Mouse (Mus musculus): Measurements from ENCODE around the gene Rundc1. TPM values are rescaled to one million over a fixed set of nuclear protein-coding genes. Genes with fewer than 3 reads are reported as not detected.

Gene Rundc1
- total RNA-seq (2023) = 10 to 100 TPM; 22.5 to 22.6 TPM

GRCm38 (mm10) chr11:101424925-101425813 is at the start of gene Rundc1, which contains the start of gene Ptges3l:
Rundc1 (plus strand) TSS chr11:101425085.
Ptges3l (minus strand) TSS chr11:101425333.

GRCm38 (mm10) chr11:101417101-101417855 is 7.6 kb upstream of the Rundc1 start, which contains the start of gene Aarsd1:
Aarsd1 (minus strand) TSS chr11:101417615.

GRCm38 (mm10) chr11:101424105-101424851 is 607 bp upstream of the Rundc1 start, which contains the start of gene Gm27029:
Gm27029 (minus strand) TSS chr11:101424796.

GRCm38 (mm10) chr11:101442127-101442693 is 17.3 kb downstream of the Rundc1 start, which contains the start of gene Rpl27:
Rpl27 (plus strand) TSS chr11:101442298.

GRCm38 (mm10) chr11:101448274-101448746 is 23.4 kb downstream of the Rundc1 start, which contains the start of gene Ifi35:
Ifi35 (plus strand) TSS chr11:101448407.

GRCm38 (mm10) chr11:101464211-101465100 is 39.6 kb downstream of the Rundc1 start, which contains the start of gene Rnd2:
Rnd2 (plus strand) TSS chr11:101464999.

GRCm38 (mm10) chr11:101465869-101466551 is 41.1 kb downstream of the Rundc1 start, which contains the start of gene Vat1:
Vat1 (minus strand) TSS chr11:101466230.

Other genes starting within 250 kb of the Rundc1 start
- not detected for gene Ccr10, start 249.6 kb upstream of the Rundc1 start, total RNA-seq (2023)
- gene Ezh1, start 198.6 kb upstream of the Rundc1 start, total RNA-seq (2023) = 10 to 100 TPM; 89.5 to 93.8 TPM
- not detected for gene Ramp2, start 179.1 kb upstream of the Rundc1 start, total RNA-seq (2023)
- 10 to 100 TPM; 69.8 to 82.7 TPM for gene Vps25, start 171.4 kb upstream of the Rundc1 start, total RNA-seq (2023)
- gene Wnk4, start 164.5 kb upstream of the Rundc1 start, total RNA-seq (2023) = under 1 TPM; 0.20 to 0.77 TPM
- under 1 TPM in 1 of 2 experiments, not detected in 1; 0.29 TPM for gene Cntd1, start 146.1 kb upstream of the Rundc1 start, total RNA-seq (2023)
- gene Coa3, start 146.0 kb upstream of the Rundc1 start, total RNA-seq (2023) = 10 to 100 TPM; 30.6 to 33.6 TPM
- gene Becn1, start 122.8 kb upstream of the Rundc1 start, total RNA-seq (2023) = 100 to 1,000 TPM; 185 to 187 TPM
- 100 to 1,000 TPM; 143 to 148 TPM for gene Psme3, start 108.9 kb upstream of the Rundc1 start, total RNA-seq (2023)
- 10 to 100 TPM; 13.2 to 14.9 TPM for gene Aoc2, start 100.0 kb upstream of the Rundc1 start, total RNA-seq (2023)
- under 1 TPM in 1 of 2 experiments, not detected in 1; 0.50 TPM for gene Aoc3, start 94.5 kb upstream of the Rundc1 start, total RNA-seq (2023)
- not detected for gene G6pc, start 57.5 kb upstream of the Rundc1 start, total RNA-seq (2023)
- 10 to 100 TPM; 30.7 to 36.3 TPM for gene Aarsd1, start 7.5 kb upstream of the Rundc1 start, total RNA-seq (2023)
- gene Gm27029, start 289 bp upstream of the Rundc1 start, total RNA-seq (2023) = 1 to 10 TPM in 1 of 2 experiments, not detected in 1; 2.8 TPM
- gene Ptges3l, start 248 bp downstream of the Rundc1 start, total RNA-seq (2023) = 1 to 10 TPM; 1.9 to 2.6 TPM
- 100 to 1,000 TPM; 111 to 123 TPM for gene Rpl27, start 17.2 kb downstream of the Rundc1 start, total RNA-seq (2023)
- gene Ifi35, start 23.3 kb downstream of the Rundc1 start, total RNA-seq (2023) = 10 to 100 TPM; 72.3 to 76.1 TPM
- gene Rnd2, start 39.9 kb downstream of the Rundc1 start, total RNA-seq (2023) = under 1 TPM in 1 of 2 experiments, not detected in 1; 0.52 TPM
- gene Vat1, start 41.1 kb downstream of the Rundc1 start, total RNA-seq (2023) = 10 to 100 TPM; 18.7 to 19.2 TPM
- gene Brca1, start 126.9 kb downstream of the Rundc1 start, total RNA-seq (2023) = 1 to 10 TPM; 8.8 to 9.8 TPM
- 100 to 1,000 TPM; 128 to 161 TPM for gene Nbr1, start 127.1 kb downstream of the Rundc1 start, total RNA-seq (2023)
- 10 to 100 TPM in 1 of 2 experiments, 1 to 10 TPM in 1; 9.5 to 13.6 TPM for gene Tmem106a, start 157.2 kb downstream of the Rundc1 start, total RNA-seq (2023)
- not detected for gene Gm11634, start 174.2 kb downstream of the Rundc1 start, total RNA-seq (2023)
- 10 to 100 TPM; 57.8 to 65.9 TPM for gene Rdm1, start 202.1 kb downstream of the Rundc1 start, total RNA-seq (2023)
- gene Arl4d, start 240.5 kb downstream of the Rundc1 start, total RNA-seq (2023) = 1 to 10 TPM; 2.2 to 4.6 TPM

Measured in B cell, adult 67 days (primary cell).